Mouse (Mus musculus): ENCODE measurements at regions not wholly inside any gene's neighbourhood (a gene's known extent, or its start where the extent isn't known, plus 50 kb on each side); places are given as distances from the start of the nearest gene placed in this dataset.

- no peak for DNase-seq (ENCODE audit: low read depth, low spot score)
These were observed 101.8 kb downstream of the Mospd2 start for GRCm38 (mm10) chrX:164878336-164878735.

GRCm38 (mm10) chrX:164840393-164840792 is 139.8 kb downstream of the Mospd2 start:
- no peak for DNase-seq (ENCODE audit: low read depth, low spot score)

GRCm38 (mm10) chrX:164820906-164821305 is 159.3 kb downstream of the Mospd2 start:
- peak; percentile 1 for DNase-seq (ENCODE audit: low read depth, low spot score)

GRCm38 (mm10) chrX:164787293-164787692 is 192.9 kb downstream of the Mospd2 start:
- no peak for DNase-seq (ENCODE audit: low read depth, low spot score)

GRCm38 (mm10) chrX:164764919-164765318 is 215.3 kb downstream of the Mospd2 start:
- DNase-seq (ENCODE audit: low read depth, low spot score), result no peak

GRCm38 (mm10) chrX:164763764-164764445 is 216.3 kb downstream of the Mospd2 start:
- no peak for DNase-seq (ENCODE audit: low read depth, low spot score)

- no peak for DNase-seq (ENCODE audit: low read depth, low spot score)
These were observed 234.5 kb downstream of the Mospd2 start for GRCm38 (mm10) chrX:164745552-164746217.

Data from mesoderm, embryonic 11.5 days (tissue).